Mouse (Mus musculus): Measurements from ENCODE around the gene Ldlrad3.

Ldlrad3 gene

GRCm38 (mm10) chr2:102142654-102143271 is 43.4 kb downstream of the Ldlrad3 start:
- no peak for DNase-seq (ENCODE audit: low spot score)

- no peak for DNase-seq (ENCODE audit: low spot score)
Observed at GRCm38 (mm10) chr2:102142197-102142623, 44.0 kb downstream of the Ldlrad3 start.

GRCm38 (mm10) chr2:102141199-102141598 is 45.0 kb downstream of the Ldlrad3 start:
- no peak for DNase-seq (ENCODE audit: low spot score)

- DNase-seq (ENCODE audit: low spot score), result no peak
Observed at GRCm38 (mm10) chr2:102137922-102138321, 48.3 kb downstream of the Ldlrad3 start.

- DNase-seq (ENCODE audit: low spot score), result no peak
Observed at GRCm38 (mm10) chr2:102136184-102136583, 50.0 kb downstream of the Ldlrad3 start.

- DNase-seq (ENCODE audit: low spot score), result no peak
Observed at GRCm38 (mm10) chr2:102134510-102135262, 51.5 kb downstream of the Ldlrad3 start.

GRCm38 (mm10) chr2:102132945-102133558 is 53.1 kb downstream of the Ldlrad3 start:
- DNase-seq (ENCODE audit: low spot score), result no peak

- peak; percentile 74 for DNase-seq (ENCODE audit: low spot score)
Observed at GRCm38 (mm10) chr2:102130198-102130845, 55.9 kb downstream of the Ldlrad3 start.

GRCm38 (mm10) chr2:102129235-102129634 is 57.0 kb downstream of the Ldlrad3 start:
- DNase-seq (ENCODE audit: low spot score), result no peak

- DNase-seq (ENCODE audit: low spot score), result no peak
Observed at GRCm38 (mm10) chr2:102128500-102129030, 57.6 kb downstream of the Ldlrad3 start.

- no peak for DNase-seq (ENCODE audit: low spot score)
Observed at GRCm38 (mm10) chr2:102127791-102128387, 58.3 kb downstream of the Ldlrad3 start.

GRCm38 (mm10) chr2:102127221-102127620 is 59.0 kb downstream of the Ldlrad3 start:
- no peak for DNase-seq (ENCODE audit: low spot score)

- DNase-seq (ENCODE audit: low spot score), result no peak
Observed at GRCm38 (mm10) chr2:102126076-102126475, 60.1 kb downstream of the Ldlrad3 start.

GRCm38 (mm10) chr2:102125042-102125441 is 61.1 kb downstream of the Ldlrad3 start:
- no peak for DNase-seq (ENCODE audit: low spot score)

- no peak for DNase-seq (ENCODE audit: low spot score)
Observed at GRCm38 (mm10) chr2:102122146-102122515, 64.1 kb downstream of the Ldlrad3 start.

GRCm38 (mm10) chr2:102121440-102122145 is 64.6 kb downstream of the Ldlrad3 start:
- no peak for DNase-seq (ENCODE audit: low spot score)

- DNase-seq (ENCODE audit: low spot score), result no peak
Observed at GRCm38 (mm10) chr2:102119751-102120505, 66.3 kb downstream of the Ldlrad3 start.

- DNase-seq (ENCODE audit: low spot score), result no peak
Observed at GRCm38 (mm10) chr2:102118988-102119460, 67.2 kb downstream of the Ldlrad3 start.

GRCm38 (mm10) chr2:102117402-102117760 is 68.8 kb downstream of the Ldlrad3 start:
- DNase-seq (ENCODE audit: low spot score), result no peak

Measured in testis, postnatal 10 days (tissue).